Mouse (Mus musculus): ENCODE data around the gene Wapl.

- TF ChIP-seq RAD21 (IDR thresholded peaks at IDR 0.05; ENCODE audit: low read depth, low read length) (no peak), RCOR1 (IDR thresholded peaks at IDR 0.05; ENCODE audit: low read depth, low read length) (no peak), CTCF (IDR thresholded peaks at IDR 0.05 in 2 of 3, conservative IDR thresholded peaks at IDR 0.05 in 1 of 3; ENCODE audit: control insufficient read depth in 1 of 3, insufficient read depth in 1 of 3, low read depth in 2 of 3, low read length in 3 of 3, poor library complexity in 1 of 3, severe bottlenecking in 1 of 3) (no peak), KAT2A (conservative IDR thresholded peaks at IDR 0.05; ENCODE audit: low read depth, low read length) (no peak), MAFK (IDR thresholded peaks at IDR 0.05; ENCODE audit: borderline replicate concordance, low read depth, low read length) (no peak), POLR2AphosphoS2 (IDR thresholded peaks at IDR 0.05; ENCODE audit: low read length) (no peak), POLR2A (IDR thresholded peaks at IDR 0.05; ENCODE audit: control insufficient read depth in 1 of 2, insufficient read depth in 1 of 2, low read depth in 1 of 2, low read length in 2 of 2, poor library complexity in 1 of 2) (no peak), MYC (IDR thresholded peaks at IDR 0.05; ENCODE audit: low read depth, low read length) (no peak), TBP (IDR thresholded peaks at IDR 0.05; ENCODE audit: low read depth, low read length) (no peak), MAZ (IDR thresholded peaks at IDR 0.05; ENCODE audit: low read depth, low read length) (no peak), ELF1 (IDR thresholded peaks at IDR 0.05; ENCODE audit: low read depth, low read length) (no peak), GATA1 (IDR thresholded peaks at IDR 0.05; ENCODE audit: low read depth, low read length) (no peak)
Measured at GRCm38 (mm10) chr14:34635192-34635591, 38.5 kb upstream of the Wapl start.
